Mouse (Mus musculus) erythroid progenitor cell, adult 5-6 weeks (primary cell): ENCODE measurements around the gene AU040320. TPM values are rescaled to one million over a fixed set of nuclear protein-coding genes. Genes with fewer than 3 reads are reported as not detected.
A peak's percentile ranks its signal among the peaks of the same experiment; 100 is the strongest.

ENCODE experiments used
- ATAC-seq: replicated peaks from 2 replicates; pipeline ENCODE4 v1.8.0; 2016; ENCODE audit warnings: moderate number of reproducible peaks, mild to moderate bottlenecking, moderate TSS enrichment, inconsistent platforms; ENCODE audit not compliant: poor library complexity, low FRiP score, severe bottlenecking
- total RNA-seq, 2 experiments: library from RNA; stranded (forward) in 1 of 2; stranded (reverse) in 1 of 2; fragments of 150-400 nt in 1 of 2; fragments of 186-747, 209-891 nt in 1 of 2; gene quantifications; 2 replicates each; pipeline versions ENCODE4 v1.2.3 to v1.2.4; 2015 to 2017; ENCODE audit warnings: low replicate concordance in 2 of 2

AU040320 gene
- total RNA-seq, 2 experiments from 2014 or later, result 3.8 to 11.3 TPM

DNA sequence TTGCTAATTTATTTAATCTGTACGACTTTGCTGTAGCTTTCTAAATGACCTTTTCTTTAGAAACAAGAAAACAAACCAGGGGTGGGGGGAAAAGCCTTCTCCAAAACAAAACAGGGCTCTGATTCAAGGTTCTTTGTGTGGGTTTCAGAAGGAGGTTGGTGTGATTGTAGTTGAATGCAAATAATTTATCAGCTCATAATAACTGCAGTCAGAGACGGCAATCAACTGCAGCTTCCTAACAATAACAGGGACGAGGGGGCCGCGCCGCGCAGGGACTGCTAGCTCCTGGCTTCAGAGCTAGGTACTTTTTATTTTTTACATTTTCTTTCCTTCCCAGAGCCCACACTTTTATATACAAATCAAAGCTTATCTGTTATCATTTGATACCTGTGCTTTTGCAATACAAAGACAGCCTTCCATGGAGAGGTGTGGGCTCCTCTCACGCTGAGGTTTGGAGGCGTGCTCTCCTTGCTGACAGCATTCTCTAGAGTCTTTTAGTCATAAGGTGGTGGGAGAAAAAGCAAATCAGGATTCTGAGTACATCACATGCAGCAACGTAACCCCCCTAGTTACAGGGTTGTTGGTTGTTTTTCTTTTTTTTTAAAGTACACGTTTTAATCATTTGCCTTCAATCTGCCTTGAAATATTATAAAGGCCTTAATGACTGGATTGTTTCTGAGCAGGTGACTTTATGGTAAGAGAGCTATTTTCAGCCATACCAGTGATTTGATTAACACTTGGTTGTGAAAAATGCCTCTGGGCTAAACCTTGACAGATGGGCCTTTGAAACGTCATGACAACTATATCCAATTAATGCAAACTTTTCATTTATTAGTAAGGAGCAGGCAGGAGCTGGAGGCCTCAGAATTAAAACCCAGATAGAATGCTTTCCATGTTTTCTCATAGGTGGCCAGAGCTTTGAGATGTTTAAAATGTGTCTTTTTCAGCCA, 26.8 kb downstream of the AU040320 start:
- ATAC-seq, result no peak

DNA sequence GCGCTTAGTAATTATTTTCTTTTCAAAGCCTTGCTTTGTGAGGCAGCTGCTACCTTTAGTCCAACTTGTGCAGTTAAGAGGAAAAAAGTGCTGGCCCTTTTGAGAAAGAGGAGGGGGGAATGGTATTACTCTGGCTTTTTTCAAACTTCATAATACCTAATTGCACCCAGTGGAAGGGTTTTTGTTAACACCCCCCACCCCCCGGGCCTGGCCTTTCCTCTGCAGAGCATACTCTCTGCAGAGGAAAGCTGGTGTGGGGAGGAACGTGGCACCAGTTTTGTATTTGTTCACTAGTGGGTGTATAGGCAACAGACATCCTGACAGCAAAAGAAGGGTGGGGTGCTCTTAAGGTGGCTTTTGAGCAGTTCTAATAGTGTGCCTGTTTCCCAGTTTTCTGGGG, 28.5 kb downstream of the AU040320 start:
- ATAC-seq, result no peak

- ATAC-seq, result no peak
Observed at GRCm38 (mm10) chr4:126782512-126782911, 29.2 kb downstream of the AU040320 start.

GRCm38 (mm10) chr4:126782996-126783395, 29.7 kb downstream of the AU040320 start:
- ATAC-seq, result no peak

DNA sequence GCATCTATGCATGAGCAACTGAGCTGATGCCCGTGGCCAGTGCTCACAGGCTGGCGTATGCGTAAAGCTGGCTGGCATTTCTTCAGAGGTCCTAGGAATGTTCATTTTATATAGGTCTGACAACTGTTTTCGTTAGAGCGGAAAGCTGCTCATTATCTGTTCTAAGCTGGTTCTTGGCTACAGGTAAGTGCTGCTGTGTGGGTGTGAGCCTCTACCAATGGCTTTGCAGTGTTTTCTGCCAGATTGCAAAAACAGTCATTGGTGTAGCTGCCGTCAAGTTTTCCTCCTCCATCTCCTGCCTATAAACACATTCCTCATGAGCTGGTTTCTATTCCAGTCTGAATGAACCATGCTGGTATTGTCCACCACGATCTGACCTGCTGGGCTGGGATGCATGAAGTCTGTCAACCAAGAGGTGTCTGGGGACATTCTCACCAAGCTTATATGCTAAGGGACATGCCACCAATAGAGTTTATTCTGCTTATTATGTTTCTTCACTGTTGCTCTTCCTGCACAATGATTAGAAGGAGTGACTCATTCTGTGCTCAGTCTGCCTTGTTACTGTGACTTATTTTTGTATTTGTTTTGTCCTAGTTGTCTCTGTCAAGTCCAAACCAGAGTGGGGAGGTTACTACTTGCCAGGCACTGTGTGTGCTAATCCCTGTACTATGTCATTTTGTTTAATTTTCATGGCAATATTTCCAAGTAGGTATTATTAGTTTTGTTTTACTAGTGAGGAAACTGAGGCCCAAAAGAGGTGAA, 39.2 kb downstream of the AU040320 start:
- ATAC-seq, result no peak

- ATAC-seq, result no peak
Observed at GRCm38 (mm10) chr4:126802174-126802573, 48.8 kb downstream of the AU040320 start.

DNA sequence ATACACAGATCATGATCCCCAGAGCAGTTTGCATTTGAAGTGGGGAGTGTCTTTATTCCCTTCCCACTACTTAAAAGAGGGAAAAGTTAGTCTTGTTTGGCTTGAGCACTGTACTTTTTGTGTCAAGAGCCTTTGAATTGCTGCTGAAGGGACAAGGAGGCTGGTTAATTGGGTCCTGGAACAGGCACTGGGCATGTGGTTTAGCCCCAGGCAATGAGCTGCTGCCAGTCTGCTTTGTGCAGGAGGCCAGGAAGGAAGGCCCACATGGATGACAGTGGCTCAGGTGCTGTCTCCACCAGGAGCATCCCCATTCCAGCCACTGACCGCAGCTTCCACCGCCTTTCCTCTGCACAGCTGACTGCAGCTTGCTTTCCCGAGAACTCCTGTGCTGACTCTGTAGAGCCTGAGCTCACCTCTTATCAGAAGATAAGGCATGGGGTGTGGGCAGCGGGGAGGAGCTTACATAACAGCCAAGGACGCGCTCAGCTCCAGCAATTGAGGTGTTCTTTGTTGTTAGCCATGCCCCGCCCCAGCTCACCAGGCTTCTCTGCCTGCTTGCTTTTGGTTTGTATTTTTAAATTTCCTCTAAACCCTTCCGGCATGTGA, 50.0 kb downstream of the AU040320 start:
- peak; percentile 90 for ATAC-seq

- no peak for ATAC-seq
Observed at GRCm38 (mm10) chr4:126805741-126806140, 52.4 kb downstream of the AU040320 start.

DNA sequence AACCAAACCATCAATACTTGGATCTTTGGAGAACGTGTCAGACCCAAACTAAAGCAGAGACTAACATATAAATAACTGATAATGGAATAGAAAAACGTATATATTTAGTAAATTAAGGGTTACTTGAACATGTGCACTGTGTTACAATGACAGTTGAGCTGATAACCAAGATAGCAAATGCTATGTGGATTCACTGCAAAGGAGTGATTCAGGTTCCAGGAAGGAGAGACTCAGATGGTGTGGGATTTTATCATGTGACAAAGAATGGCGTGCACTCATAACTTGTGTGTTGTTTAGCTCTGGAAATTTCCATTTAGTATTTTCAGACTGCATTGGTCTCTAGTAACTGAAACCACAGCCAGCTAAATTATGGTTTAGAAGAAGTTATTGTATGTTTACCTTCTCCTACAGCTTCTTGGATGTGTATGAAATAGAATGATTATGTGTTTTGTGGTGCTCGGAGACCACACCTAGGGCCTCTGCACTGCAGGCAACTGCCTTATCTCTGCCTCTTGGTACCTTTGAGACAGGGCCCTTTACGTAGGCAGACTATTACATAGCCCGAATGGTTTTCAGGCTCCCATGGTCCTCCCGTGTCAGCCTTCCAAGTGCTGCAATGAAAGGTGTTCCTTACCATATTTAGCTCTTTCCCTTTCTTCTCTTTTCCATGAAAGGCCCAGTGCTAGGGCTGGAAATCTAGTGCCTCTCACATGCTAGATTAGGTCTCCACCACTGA, 53.5 kb downstream of the AU040320 start:
- no peak for ATAC-seq

DNA sequence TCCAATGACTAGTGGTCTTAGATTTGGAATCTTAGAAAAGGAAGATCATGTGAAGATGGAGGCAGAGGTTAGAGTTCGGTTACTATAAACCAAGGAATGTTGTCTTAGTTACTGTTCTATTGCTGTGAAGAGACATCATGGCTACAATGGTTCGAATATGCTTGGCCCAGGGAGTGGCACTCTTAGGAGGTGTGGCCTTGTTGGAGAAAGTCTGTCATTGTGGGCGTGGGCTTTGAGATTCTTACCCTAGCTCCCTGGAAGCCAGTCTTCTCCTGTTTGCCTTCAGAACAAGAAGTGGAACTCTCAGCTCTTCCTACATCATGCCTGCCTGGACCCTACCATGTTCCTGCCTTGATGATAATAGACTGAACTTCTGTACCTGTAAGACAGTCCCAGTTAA, 57.2 kb downstream of the AU040320 start:
- no peak for ATAC-seq

- ATAC-seq, result no peak
Observed at GRCm38 (mm10) chr4:126813212-126813611, 59.9 kb downstream of the AU040320 start.

GRCm38 (mm10) chr4:126814854-126815253, 61.5 kb downstream of the AU040320 start:
- ATAC-seq, result no peak

- ATAC-seq, result no peak
Observed at GRCm38 (mm10) chr4:126822891-126823882, 69.8 kb downstream of the AU040320 start.

- no peak for ATAC-seq
Observed at GRCm38 (mm10) chr4:126823917-126824316, 70.6 kb downstream of the AU040320 start.

GRCm38 (mm10) chr4:126831122-126831521, 77.8 kb downstream of the AU040320 start:
- ATAC-seq, result no peak

GRCm38 (mm10) chr4:126838799-126839198, 85.5 kb downstream of the AU040320 start:
- ATAC-seq, result no peak

GRCm38 (mm10) chr4:126839873-126840272, 86.5 kb downstream of the AU040320 start:
- peak; percentile 72 for ATAC-seq

- ATAC-seq, result no peak
Observed at GRCm38 (mm10) chr4:126840996-126841560, 87.7 kb downstream of the AU040320 start.
